Mouse (Mus musculus) cortical plate, adult 2 months (tissue): ENCODE results near the gene Zc3h18.

Source experiments
- CTCF ChIP-seq: fragments of 200-500 bp; IDR thresholded peaks from 2 replicates; pipeline ENCODE4 v1.5.1; 2011; ENCODE audit warnings: mild to moderate bottlenecking, control low read depth, low read length; ENCODE audit not compliant: insufficient read depth; ENCODE audit errors: extremely low read depth
- POLR2A ChIP-seq: fragments of 200-500 bp; IDR thresholded peaks from 2 replicates; pipeline ENCODE4 v1.6.1; 2011; ENCODE audit warnings: mild to moderate bottlenecking, low read length, control low read depth; ENCODE audit not compliant: insufficient read depth; ENCODE audit errors: extremely low read depth

- TF ChIP-seq CTCF (no peak), POLR2A (no peak)
Observed at GRCm38 (mm10) chr8:122442781-122443180, 66.4 kb downstream of the Zc3h18 start.
